Mouse (Mus musculus) liver, adult 2 months (tissue): ENCODE data around the gene Rsg1.

Experiments
- CTCF ChIP-seq: fragments of 200-500 bp; IDR thresholded peaks from 2 replicates; pipeline ENCODE4 v1.5.1; 2011; ENCODE audit warnings: low read depth, low read length, control low read depth
- POLR2A ChIP-seq: fragments of 200-500 bp; IDR thresholded peaks from 2 replicates; pipeline ENCODE4 v1.6.1; 2011; ENCODE audit warnings: low read length, control low read depth; ENCODE audit not compliant: insufficient read depth; ENCODE audit errors: extremely low read depth

- TF ChIP-seq POLR2A (no peak), CTCF (0 out of 2 replicates have a peak, but pooled peaks have one; percentile 9)
Measured at GRCm38 (mm10) chr4:141271228-141271627, 57.5 kb downstream of the Rsg1 start.
